Mouse (Mus musculus): ENCODE results near the gene Gucy1a1.

DNA sequence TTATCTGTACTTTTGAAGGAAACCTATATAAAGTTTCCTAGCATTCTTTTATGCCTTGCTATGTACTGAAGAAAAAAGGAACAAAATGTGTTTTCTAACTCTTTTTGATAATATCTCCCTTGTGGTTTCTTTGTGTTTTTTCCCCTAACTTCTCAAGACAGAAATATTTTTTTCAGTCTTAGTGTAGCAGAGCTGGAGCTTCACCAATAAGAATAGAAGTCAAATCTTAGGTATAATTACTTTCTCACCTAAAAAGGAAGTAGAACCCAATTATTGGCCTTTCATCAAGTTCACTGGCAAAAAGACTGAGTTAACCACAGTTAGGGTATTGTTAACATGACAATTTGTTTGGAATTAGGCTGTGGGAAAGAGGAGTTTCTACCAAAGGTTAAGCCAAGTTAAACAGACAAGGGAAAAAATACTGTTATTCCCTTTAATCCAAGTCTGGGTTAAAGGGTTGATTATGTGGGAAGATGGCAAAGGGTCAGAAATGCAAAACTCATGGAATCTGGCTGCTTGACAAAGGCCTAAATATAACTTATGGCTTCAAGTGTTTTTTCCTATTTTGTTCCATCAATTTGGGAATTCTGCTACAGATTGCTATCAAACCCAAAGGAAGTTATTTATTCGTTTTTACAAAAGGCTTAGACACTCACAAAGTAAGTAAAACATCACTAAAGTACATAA, 46.1 kb upstream of the Gucy1a1 start:
- TF ChIP-seq CTCF (conservative IDR thresholded peaks at IDR 0.05; ENCODE audit: low read length) (no peak), POU5F1 (IDR thresholded peaks at IDR 0.05; ENCODE audit: borderline replicate concordance, low read length) (no peak), NANOG (IDR thresholded peaks at IDR 0.05; ENCODE audit: borderline replicate concordance, low read length) (no peak)

Data from E14TG2a.4 (cell line).